Mouse (Mus musculus) megakaryocyte-erythroid progenitor cell, adult 5-6 weeks (primary cell): ENCODE data around the gene Mtmr1. TPM values are rescaled to one million over a fixed set of nuclear protein-coding genes. Genes with fewer than 3 reads are reported as not detected.

Source experiments
- ATAC-seq: replicated peaks from 2 replicates; pipeline ENCODE4 v1.8.0; 2016; ENCODE audit warnings: mild to moderate bottlenecking, inconsistent platforms; ENCODE audit not compliant: severe bottlenecking, poor library complexity, low FRiP score, low TSS enrichment
- total RNA-seq, 2 experiments: library from RNA; stranded (forward) in 1 of 2; stranded (reverse) in 1 of 2; fragments of 200-1000, 215-1000 nt in 1 of 2; fragments of >200 nt in 1 of 2; fragmentation: Nextera tagmentation in 1 of 2; gene quantifications; 2 replicates each; pipeline ENCODE4 v1.2.3; 2014 to 2017

Gene Mtmr1
- total RNA-seq, 2 experiments from 2014 or later = 20.3 to 24.2 TPM

DNA sequence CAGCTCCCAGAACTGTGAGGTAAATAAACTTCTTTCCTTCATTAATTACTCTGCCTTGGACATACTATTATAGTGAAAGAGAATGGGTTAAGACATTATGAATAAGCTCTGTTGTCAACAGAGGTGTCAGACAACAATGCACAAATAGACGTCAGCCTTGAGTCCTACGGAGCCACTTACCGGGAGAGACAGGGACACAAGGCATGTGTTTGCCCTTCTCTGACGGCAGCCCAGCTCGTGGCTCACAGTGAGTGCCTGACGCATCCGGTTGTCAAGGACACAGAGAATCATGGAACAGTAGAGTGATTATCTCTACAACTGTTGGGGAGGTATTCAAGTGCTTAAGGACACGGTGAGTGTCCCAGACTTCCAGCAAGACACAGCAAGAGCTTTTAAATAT lies 70.3 kb downstream of the Mtmr1 start:
- no peak for ATAC-seq

- ATAC-seq = no peak
These were observed 71.0 kb downstream of the Mtmr1 start for GRCm38 (mm10) chrX:71435542-71435941.

- no peak for ATAC-seq
These were observed 74.9 kb downstream of the Mtmr1 start for GRCm38 (mm10) chrX:71439473-71439872.

DNA sequence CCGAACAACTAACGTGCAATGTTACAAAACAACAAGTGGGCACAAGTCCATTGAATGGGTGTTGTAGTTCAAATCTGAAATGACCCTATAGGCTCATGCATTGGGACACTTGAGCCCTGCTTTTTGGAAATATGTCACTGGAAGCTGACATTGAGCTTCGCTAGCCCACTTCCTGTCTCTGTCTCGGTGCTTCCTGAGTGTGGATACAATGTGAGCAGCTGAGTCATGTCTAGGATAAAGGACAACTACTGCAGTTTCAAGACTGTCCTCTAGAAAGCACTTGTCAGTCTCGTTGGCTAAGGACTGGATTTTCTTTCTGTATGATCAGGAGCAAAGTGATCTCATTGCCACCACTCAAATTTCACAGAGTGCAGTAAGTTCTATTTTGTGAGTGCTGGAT lies 78.4 kb downstream of the Mtmr1 start:
- ATAC-seq = no peak

GRCm38 (mm10) chrX:71456078-71456737 lies 91.6 kb downstream of the Mtmr1 start:
- no peak for ATAC-seq

- no peak for ATAC-seq
These were observed 99.7 kb downstream of the Mtmr1 start for GRCm38 (mm10) chrX:71464138-71464826.

DNA sequence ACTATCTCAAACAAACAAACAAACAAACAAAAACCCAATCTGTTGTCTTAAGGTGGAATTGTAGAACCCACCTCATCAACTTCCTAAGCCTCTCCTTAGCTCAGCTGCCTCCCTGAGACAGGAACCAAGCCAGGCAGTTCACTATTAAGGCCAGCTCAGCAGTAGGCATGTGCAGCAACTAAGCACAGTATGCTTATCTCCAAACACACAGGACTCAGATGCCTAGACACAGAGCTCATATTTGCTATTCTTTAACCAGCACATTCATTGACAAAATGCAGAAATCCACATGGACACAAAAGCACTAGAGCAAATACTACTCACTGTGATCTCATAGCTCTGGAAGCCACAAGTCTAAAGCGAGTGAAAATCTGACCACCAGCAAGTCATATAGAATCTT lies 100.9 kb downstream of the Mtmr1 start:
- ATAC-seq = peak; percentile 83

DNA sequence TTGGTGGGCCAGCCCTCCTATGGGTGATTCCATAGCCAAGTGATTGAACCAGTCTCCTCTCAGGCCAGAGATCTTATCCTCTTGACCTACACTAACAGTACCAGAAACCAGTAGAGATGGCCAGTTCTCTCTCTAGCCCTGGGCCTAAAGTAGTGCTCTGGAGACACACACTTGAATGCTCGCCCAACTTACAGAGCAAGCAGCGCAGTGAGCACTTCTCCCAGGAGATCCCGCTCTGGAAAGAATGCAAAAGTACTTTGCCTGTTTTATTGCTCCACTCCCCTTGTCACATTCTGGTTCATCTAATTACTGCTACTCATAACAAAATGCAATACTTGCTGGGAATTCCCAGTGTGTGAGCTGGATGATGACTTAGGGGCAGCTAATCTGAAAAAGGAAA lies 102.9 kb downstream of the Mtmr1 start:
- ATAC-seq = no peak

Other genes starting within 250 kb of the Mtmr1 start
- 4.3 and 5.1 TPM in 2 replicates for gene Mtm1, start 154.0 kb upstream of the Mtmr1 start, total RNA-seq (2014; fragmentation: Nextera tagmentation)
- 10.8 and 12.0 TPM in 2 replicates for gene Mtm1, start 154.0 kb upstream of the Mtmr1 start, total RNA-seq (2017)
- gene Cd99l2, start 128.1 kb downstream of the Mtmr1 start, total RNA-seq (2014; fragmentation: Nextera tagmentation) = 11.0 and 13.3 TPM in 2 replicates
- gene Cd99l2, start 128.1 kb downstream of the Mtmr1 start, total RNA-seq (2017) = 18.9 and 20.3 TPM in 2 replicates
- 299 and 321 TPM in 2 replicates for gene Hmgb3, start 191.2 kb downstream of the Mtmr1 start, total RNA-seq (2014; fragmentation: Nextera tagmentation)
- 584 TPM in 2 replicates for gene Hmgb3, start 191.2 kb downstream of the Mtmr1 start, total RNA-seq (2017)